Mouse (Mus musculus): ENCODE data around the gene Pbx4. TPM values are rescaled to one million over a fixed set of nuclear protein-coding genes. Genes with fewer than 3 reads are reported as not detected.

Gene Pbx4
- polyA plus RNA-seq, 1 experiment, result 9.7 TPM

DNA sequence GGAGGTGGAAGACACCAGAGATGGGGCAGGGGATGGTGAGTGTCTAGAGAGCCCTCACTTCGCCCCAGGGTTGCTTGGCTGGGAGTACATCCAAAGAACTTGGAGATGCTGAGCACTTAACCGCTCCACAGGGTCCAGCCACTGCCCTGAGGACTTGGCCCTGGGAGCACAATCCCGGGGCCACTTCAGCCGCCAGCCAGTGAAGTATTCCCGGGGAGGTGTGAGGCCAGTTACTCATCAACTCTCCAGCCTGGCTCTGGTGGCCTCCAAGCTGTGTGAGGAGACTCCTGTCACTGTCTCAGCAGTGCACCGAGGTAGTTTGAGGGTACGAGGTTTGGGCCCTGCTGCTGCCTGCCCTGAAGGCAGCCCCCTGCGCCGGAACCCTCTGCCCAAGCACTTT, 11.8 kb upstream of the Pbx4 start:
- WGBS, result 87% methylated on average over 9 of the region's 9 CpGs
- peaks cover 2% of the 10 kb centered on the region for H3K4me1 ChIP-seq (ENCODE audit: control insufficient read depth, insufficient read depth, low read length)
- TF ChIP-seq POLR2A (IDR thresholded peaks at IDR 0.05; ENCODE audit: borderline replicate concordance, control insufficient read depth, low read depth, low read length), result no peak
- TF ChIP-seq CTCF (IDR thresholded peaks at IDR 0.05; ENCODE audit: control insufficient read depth, insufficient read depth, low read length), result no peak
- no peak overlapping the region for H3K4me3 ChIP-seq (replicated peaks; ENCODE audit: control insufficient read depth, low read depth, low read length)
- H3K27ac ChIP-seq (ENCODE audit: control insufficient read depth, insufficient read depth, low read depth, low read length, poor library complexity), result no peak overlapping the region

GRCm38 (mm10) chr8:69821971-69822385, 10.3 kb upstream of the Pbx4 start:
- no peak overlapping the region for H3K27ac ChIP-seq (ENCODE audit: control insufficient read depth, insufficient read depth, low read depth, low read length, poor library complexity)
- TF ChIP-seq CTCF (IDR thresholded peaks at IDR 0.05; ENCODE audit: control insufficient read depth, insufficient read depth, low read length) (no peak), POLR2A (IDR thresholded peaks at IDR 0.05; ENCODE audit: borderline replicate concordance, control insufficient read depth, low read depth, low read length) (no peak)
- WGBS, result under 1% methylated on average over 19 of the region's 22 CpGs
- H3K4me3 ChIP-seq (replicated peaks; ENCODE audit: control insufficient read depth, low read depth, low read length), result peak overlapping the region; percentile 21
- peaks cover 2% of the 10 kb centered on the region for H3K4me1 ChIP-seq (ENCODE audit: control insufficient read depth, insufficient read depth, low read length)

DNA sequence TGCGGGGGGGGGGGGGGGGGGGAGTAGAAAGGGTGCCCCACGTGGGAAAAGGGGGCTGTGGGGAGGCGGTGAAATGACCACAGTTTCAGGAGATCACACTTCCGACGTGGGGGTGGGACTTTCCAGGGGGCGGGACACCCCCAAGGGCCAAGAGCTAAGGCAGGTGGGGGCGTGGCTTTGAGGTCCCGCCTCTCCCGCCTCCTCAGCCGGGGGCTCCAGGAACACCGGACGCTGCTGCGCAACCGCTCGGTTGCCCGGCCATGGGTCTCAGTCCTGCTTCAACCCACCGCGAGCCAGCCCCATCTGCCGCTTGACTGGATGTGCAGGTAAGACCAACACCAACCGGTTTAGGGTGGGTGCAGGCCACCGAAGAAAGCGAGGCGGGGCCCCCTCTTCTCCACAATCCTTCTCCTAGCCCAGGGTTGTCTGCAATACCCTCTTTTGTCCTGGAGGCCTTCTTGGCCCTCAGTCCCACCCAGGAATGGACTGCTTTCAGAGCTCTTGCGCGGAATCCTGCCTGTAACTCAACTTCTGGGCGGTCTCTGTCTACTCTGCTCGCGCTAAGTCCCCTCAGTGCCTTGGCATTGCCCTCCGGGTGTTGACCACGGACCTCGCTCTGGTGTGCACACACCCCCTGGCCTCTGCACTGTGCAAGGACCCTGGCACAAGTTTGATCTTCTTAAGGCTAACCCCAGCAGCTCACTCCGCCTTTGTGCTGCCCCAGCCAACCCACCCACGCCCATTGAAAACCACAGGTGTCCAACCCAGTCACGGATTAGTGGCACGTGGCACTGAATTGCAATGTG, 9.7 kb upstream of the Pbx4 start, which contains the start of gene Lpar2:
Gene Lpar2 (plus strand): TSS at position 44 of the 806 bp plus-strand sequence.
- WGBS, result 3% methylated on average over 33 of the region's 35 CpGs
- TF ChIP-seq POLR2A (IDR thresholded peaks at IDR 0.05; ENCODE audit: borderline replicate concordance, control insufficient read depth, low read depth, low read length) (peak; percentile 34; the same call in 1 of the 2 replicates), CTCF (IDR thresholded peaks at IDR 0.05; ENCODE audit: control insufficient read depth, insufficient read depth, low read length) (no peak)
- H3K4me1 ChIP-seq (ENCODE audit: control insufficient read depth, insufficient read depth, low read length), result peaks cover 2% of the 10 kb centered on the region

GRCm38 (mm10) chr8:69826371-69826770, 5.9 kb upstream of the Pbx4 start:
- 84% methylated on average over 12 of the region's 12 CpGs for WGBS
- Histone ChIP-seq H3K4me3 (replicated peaks; ENCODE audit: control insufficient read depth, low read depth, low read length) (no peak overlapping the region), H3K27ac (ENCODE audit: control insufficient read depth, insufficient read depth, low read depth, low read length, poor library complexity) (no peak overlapping the region), H3K4me1 (ENCODE audit: control insufficient read depth, insufficient read depth, low read length) (peaks cover 2% of the 10 kb centered on the region)
- TF ChIP-seq POLR2A (IDR thresholded peaks at IDR 0.05; ENCODE audit: borderline replicate concordance, control insufficient read depth, low read depth, low read length) (no peak), CTCF (IDR thresholded peaks at IDR 0.05; ENCODE audit: control insufficient read depth, insufficient read depth, low read length) (no peak)

More for the DNA sequence above, 9.7 kb upstream of the Pbx4 start, which contains the start of gene Lpar2:
- Histone ChIP-seq H3K4me3 (replicated peaks; ENCODE audit: control insufficient read depth, low read depth, low read length) (peak within 1 kb of the TSS; percentile 62), H3K27ac (ENCODE audit: control insufficient read depth, insufficient read depth, low read depth, low read length, poor library complexity) (peak within 1 kb of the TSS; percentile 28; the same call in 1 of the 2 replicates)

DNA sequence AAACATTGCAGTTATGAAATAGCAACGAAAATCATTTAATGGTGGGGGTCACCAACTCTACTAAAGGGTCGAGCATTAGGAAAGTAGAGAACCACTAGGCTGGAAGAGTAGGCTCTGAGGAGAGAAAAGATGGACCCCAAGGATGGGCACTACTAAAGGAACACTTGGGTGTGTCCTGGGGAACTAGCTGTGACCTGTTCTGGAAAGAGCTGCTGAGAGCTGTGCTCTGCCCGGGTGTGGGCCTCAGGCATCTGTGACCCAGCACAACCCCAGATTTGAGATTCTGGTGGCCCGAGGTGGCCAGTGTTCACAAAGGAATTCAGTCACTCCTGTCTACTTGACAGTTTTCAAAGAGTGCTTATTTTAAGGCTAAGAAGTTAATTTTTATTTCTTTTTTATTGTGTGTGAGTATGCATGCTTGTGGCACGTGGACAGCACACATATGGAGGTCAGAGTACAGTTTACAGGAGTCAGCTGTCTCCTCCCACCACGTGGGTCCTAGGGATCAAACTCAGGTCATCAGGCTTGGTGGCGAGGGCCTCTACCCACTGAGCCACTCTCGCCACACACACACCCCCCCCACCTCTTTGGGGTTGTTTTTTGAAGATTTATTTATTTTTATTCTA, 4.9 kb downstream of the Pbx4 start:
- TF ChIP-seq CTCF (IDR thresholded peaks at IDR 0.05; ENCODE audit: control insufficient read depth, insufficient read depth, low read length) (no peak), POLR2A (IDR thresholded peaks at IDR 0.05; ENCODE audit: borderline replicate concordance, control insufficient read depth, low read depth, low read length) (no peak)
- no peak overlapping the region for H3K27ac ChIP-seq (ENCODE audit: control insufficient read depth, insufficient read depth, low read depth, low read length, poor library complexity)
- H3K4me1 ChIP-seq (ENCODE audit: control insufficient read depth, insufficient read depth, low read length), result no peaks in the 10 kb centered on the region
- WGBS, result 76% methylated on average over 8 of the region's 8 CpGs
- no peak overlapping the region for H3K4me3 ChIP-seq (replicated peaks; ENCODE audit: control insufficient read depth, low read depth, low read length)

DNA sequence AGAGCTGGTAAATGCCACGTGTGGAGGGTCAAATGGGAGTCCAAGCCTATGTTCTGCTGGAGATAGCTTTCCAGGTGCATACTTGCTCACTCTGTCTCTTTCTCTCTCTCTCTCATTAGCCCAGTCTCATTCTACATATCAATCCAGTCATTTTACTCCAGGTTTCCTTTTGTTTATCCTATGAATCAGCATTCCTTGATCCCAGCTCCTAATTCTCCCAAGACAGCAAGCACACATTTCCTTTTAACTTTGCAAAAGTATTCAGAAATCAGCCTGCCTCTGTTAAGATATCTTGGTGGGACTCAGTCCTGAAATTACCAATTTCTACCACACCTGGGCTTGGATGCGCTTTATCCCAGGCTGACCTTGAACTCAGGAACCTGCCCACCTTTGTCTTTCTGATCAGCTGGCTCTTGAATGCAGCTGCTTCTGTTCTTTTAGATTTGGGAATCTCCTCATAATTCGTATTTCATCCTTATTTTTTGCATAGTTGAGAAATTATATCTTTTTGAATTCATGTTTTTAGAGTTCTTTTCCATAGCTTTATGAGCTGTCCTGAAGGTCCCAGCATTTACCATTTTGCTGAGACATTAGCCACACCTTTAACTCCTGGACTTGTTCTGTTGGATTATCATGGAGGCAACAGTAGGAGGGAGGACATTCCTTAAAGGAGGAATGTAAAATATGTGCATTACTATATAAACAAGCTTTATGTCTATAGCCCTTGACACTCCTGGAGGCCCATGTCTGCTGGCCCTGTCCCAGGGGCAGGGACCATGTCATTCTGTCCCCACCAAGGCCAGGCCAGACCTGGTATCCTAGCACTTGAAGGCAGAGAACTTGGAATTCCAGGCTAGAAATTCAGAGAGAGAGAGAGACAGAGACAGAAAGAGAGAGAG, 15.1 kb downstream of the Pbx4 start:
- no peaks in the 10 kb centered on the region for H3K4me1 ChIP-seq (ENCODE audit: control insufficient read depth, insufficient read depth, low read length)
- H3K27ac ChIP-seq (ENCODE audit: control insufficient read depth, insufficient read depth, low read depth, low read length, poor library complexity), result no peak overlapping the region
- no peak for TF ChIP-seq CTCF (IDR thresholded peaks at IDR 0.05; ENCODE audit: control insufficient read depth, insufficient read depth, low read length)
- 64% methylated on average over 3 of the region's 3 CpGs for WGBS
- H3K4me3 ChIP-seq (replicated peaks; ENCODE audit: control insufficient read depth, low read depth, low read length), result no peak overlapping the region

DNA sequence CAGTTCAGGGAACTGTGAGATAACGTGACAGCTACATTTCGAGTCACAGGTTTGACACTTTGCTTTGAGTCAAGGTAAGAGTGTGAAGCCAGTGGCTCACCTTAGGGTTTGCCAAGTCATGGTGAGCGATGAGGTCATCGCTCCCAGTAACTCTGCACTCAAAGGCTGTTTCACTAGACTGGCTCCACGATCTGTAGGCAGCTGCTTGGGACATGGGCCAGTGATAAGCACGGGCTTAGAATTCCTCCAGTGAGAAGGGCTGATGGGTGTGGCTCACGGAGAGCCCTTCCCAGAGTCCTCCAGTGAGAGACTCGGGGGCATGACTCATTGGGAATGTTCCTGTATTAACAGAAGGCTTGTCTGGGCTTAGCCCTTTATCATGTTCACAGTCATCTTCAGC, 16.7 kb downstream of the Pbx4 start:
- WGBS, result 87% methylated on average over 8 of the region's 8 CpGs
- Histone ChIP-seq H3K27ac (ENCODE audit: control insufficient read depth, insufficient read depth, low read depth, low read length, poor library complexity) (no peak overlapping the region), H3K4me1 (ENCODE audit: control insufficient read depth, insufficient read depth, low read length) (no peaks in the 10 kb centered on the region), H3K4me3 (replicated peaks; ENCODE audit: control insufficient read depth, low read depth, low read length) (no peak overlapping the region)
- TF ChIP-seq POLR2A (IDR thresholded peaks at IDR 0.05; ENCODE audit: borderline replicate concordance, control insufficient read depth, low read depth, low read length) (no peak), CTCF (IDR thresholded peaks at IDR 0.05; ENCODE audit: control insufficient read depth, insufficient read depth, low read length) (no peak)

GRCm38 (mm10) chr8:69849899-69850298, 17.6 kb downstream of the Pbx4 start:
- TF ChIP-seq POLR2A (IDR thresholded peaks at IDR 0.05; ENCODE audit: borderline replicate concordance, control insufficient read depth, low read depth, low read length) (no peak), CTCF (IDR thresholded peaks at IDR 0.05; ENCODE audit: control insufficient read depth, insufficient read depth, low read length) (peak; percentile 72)
- Histone ChIP-seq H3K27ac (ENCODE audit: control insufficient read depth, insufficient read depth, low read depth, low read length, poor library complexity) (no peak overlapping the region), H3K4me3 (replicated peaks; ENCODE audit: control insufficient read depth, low read depth, low read length) (no peak overlapping the region), H3K4me1 (ENCODE audit: control insufficient read depth, insufficient read depth, low read length) (no peaks in the 10 kb centered on the region)
- WGBS, result 32% methylated on average over 3 of the region's 3 CpGs

All from bone marrow, adult 2 months (tissue).